Mouse (Mus musculus) heart, adult 9 months (tissue): ENCODE results near the gene Fzd2.
"Not testable (repeated sequence)": the region's sequence is repeated elsewhere in the genome, so short reads cannot be mapped to it uniquely, and the experiment has no call there.

ENCODE experiments used
- DNase-seq, 2 experiments: peaks; one replicate each; pipeline ENCODE4 v3.0.0; 2022; ENCODE audit warnings: low spot score in 2 of 2

The Fzd2 gene

DNA sequence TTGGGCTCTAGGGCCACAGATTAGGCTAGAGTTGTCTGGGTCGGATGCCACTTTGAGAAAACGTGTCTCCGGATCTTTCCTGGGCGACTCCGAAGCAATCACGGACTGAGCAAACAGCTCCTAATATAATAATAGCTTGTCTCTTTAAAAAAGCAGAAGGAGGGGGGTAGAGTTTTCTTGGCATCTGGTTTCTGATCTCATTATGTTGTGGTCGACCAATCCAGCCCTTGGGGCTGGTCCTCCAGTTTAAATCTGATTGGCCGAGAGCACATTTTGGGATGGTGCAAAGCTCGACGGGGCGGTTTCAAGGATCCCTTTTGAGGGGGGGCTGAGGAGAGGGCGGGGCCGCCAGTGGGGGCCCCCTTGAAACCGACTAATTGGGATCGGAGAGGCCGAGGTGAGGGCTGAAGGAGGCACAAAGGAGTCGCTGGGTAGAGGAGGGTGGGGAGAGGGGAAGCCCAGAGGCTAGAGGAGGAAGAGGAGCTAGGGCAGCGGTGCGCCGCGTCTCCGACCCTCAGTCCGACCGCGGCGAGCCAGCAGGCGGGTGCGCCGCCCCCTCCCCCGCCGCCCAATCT is at the start of gene Fzd2:
TSS of gene Fzd2 (plus strand) at position 387 of the 575 bp plus-strand sequence.
- peak; percentile 91 to 94 for DNase-seq

DNA sequence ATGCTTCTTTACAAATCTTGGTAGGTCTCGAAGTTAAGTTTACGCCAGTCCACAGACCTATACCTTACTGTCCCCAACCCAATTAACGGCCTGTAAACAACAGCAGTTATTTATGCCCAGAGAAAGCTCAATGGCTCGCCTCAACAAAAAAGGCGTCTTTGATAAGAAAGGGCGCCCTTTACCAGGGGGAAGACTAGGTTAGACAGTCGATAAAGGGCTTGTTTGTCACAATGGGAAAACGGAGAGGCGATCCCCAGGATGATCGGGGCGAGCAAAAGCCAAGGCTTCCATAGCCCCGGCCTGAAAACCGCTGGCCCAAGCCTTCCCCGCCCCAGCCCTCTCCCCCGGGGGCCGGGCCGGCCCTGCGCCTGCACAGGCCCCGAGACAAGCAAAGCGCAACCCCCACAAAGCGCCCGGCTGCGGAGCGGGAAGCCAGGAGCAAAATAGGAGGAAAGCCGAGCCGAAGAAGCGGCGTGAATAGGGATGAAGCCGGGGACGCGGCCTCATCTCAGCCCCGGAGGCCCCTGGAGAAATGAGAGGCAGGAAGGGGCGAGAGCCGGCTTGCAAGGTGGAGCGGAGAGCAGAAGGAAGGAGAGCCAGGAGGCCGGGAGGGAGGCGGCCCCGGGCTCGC is 48.7 kb upstream of the Fzd2 start:
- DNase-seq, result no peak

DNA sequence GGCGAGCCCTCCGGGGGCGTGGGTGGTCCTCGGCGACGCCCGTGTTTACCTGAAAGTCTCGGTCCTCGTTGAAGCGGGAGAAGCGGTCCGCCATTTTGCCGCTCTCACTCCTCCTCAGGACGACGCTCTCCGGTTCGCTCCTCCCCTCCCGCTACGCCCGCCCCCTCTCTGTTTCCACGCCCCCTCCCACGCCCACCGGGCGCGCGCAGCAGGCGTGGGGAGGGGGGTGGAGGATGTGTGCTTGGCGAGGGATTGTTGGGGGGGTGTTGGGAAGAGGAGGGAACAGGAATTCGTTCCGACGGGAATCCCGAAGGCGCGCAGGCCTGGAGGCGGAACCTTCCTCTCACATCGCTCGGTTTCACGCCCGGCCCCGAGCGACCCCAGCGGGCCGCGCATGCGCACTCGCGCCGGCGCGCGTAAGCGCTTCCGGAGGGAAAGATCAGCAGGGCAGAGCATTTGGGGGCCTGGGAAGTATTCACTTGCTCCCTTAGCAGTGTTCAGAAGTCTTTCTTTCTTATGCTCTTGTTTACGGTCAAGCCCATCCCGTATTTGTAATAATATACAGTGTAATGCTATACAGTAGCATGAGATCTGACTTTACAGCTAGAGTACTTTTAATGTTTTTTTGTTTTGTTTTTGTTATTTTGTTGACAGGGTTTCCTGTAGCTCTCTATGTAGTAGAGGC is 48.0 kb upstream of the Fzd2 start, which contains the start of gene Gpatch8:
TSS of gene Gpatch8 (minus strand) at position 362 of the 685 bp plus-strand sequence.
- peak; percentile 96 to 97 for DNase-seq

DNA sequence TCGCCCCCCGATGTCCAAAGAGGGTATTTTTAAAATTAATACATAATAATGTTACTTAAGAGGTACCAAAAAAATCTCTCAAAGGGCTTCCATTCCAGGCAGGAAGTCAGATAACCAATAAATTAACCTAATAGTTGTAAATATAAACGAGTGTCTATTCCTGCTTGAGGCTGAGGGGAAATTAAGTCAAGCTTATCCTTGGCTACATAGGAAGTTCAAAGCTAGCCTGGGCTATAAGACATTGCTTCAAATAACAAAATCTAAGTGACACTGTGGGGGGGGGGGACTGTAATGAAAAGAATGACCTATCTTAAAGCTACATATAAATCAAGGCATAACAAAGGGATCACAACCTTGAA is 47.5 kb upstream of the Fzd2 start:
- DNase-seq, result no peak

DNA sequence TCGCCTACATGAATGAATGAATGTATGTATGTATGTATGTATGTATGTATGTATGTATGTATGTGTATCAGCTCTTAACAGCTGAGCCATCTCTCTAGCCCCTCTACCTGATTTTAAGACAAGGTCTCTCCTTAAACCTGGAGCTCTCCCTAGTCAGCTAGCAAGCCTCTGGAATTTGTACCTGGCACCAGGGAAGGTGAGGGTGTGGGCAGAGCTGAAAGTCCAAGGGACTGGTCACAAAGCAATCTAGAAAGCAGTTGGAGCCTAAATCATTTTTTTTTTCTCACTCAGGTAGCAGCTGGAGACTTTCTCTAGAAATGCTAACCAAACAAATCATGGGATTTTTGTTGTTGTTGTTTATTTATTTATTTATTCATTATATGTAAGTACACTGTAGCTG is 46.8 kb upstream of the Fzd2 start:
- no peak for DNase-seq

DNA sequence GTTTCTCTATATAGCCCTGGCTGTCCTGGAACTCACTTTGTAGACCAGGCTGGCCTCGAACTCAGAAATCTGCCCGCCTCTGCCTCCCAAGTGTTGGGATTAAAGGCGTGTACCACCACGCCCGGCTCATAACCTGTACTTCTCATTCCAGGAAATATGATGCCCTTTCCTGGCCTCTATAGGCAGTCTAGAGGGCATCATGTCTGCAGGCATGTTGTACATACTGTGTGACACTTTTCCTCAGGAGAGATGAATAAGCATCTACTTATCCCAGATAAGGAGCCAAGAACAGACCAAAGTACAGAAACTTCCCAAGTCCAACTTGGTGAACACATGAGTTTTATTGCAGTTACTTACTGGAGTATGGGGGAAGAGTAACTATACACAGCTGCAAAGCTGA is 45.5 kb upstream of the Fzd2 start:
- no peak for DNase-seq

DNA sequence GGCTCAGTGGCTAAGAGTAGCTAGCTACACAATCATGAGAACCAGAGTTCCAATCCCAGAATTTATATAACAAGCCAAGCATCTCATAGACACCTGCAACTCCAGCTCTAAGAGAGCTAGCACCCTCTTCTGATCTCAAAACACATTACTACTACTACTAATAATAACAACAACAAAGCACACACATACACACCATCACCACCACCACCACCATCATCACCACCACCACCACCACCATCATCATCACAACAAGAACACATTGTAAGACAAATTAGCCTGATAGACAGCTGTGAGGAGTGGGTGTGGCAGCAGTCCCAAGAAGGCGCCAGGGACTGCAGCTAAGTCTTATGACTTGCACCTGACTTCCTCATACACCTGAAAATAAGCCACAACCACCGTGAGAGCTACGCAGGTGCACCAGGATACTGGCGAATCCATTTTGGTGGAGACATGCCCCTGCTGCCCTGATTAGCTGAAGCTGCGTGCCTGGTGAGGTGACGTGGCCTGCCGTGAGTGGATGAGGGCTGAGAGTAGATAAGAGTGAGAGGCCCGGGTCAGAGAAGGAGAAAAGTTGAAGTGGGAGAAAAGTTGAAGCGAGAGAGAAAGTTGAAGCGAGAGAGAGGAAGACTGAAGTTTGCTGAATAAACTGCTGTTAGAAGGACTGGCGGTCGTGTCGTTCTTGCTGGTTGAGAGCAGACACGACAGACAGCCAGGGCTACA is 39.1 kb upstream of the Fzd2 start:
- not testable (repeated sequence) for DNase-seq

DNA sequence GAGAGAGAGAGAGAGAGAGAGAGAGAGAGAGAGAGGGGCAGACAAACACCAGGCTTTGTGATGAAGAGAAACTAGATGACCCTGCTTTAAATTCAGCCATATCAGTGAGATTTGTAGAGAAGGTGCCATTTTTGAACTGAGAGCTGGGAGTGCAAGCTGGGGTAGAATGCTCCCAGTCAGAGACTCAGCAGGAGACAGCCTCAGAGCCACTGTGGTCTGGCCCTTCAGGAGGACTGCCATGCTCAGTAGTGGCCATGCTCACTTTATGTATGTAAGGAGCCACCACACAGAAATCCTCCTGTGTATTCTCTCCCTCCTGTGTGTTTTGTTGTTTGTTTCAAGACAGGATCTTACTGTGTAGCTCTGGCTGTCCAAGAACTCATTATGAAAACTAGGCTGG is 38.5 kb upstream of the Fzd2 start:
- DNase-seq, result no peak

DNA sequence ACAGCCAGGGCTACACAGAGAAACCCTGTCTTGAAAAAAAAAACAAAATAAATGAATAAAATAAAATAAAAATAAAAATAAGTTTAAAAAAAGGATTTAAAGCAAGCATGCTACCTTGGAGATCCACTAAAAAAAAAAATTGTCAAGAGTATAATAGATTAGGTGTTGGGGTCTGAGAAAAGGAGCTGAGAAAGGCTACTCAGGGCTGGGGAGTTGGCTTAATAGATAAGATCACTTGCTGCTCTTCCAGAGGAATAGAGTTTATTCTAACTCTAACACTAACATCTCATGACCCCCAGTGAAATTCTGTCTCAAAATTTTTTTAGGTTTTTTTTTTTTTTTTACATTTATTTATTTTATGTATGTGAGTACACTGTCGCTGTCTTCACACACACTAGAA is 37.9 kb upstream of the Fzd2 start:
- DNase-seq, result no peak

DNA sequence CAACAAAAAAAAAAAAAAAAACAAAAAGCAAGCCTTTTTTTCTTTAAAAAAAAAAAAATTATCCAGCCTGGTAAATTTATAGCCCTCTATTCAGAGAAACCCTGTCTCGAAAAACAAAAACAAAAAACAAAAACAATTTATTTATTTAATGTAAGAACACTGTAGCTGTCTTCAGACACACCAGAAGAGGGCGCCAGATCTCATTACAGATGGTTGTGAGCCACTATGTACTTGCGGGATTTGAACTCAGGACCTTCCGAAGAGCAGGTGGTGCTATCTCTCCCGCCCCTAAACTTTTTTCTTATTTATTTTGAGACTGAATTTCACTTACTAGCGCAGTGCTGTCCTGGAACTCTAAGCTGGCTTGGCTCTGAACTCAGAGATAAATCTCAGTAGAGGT is 37.0 kb upstream of the Fzd2 start:
- DNase-seq, result no peak

DNA sequence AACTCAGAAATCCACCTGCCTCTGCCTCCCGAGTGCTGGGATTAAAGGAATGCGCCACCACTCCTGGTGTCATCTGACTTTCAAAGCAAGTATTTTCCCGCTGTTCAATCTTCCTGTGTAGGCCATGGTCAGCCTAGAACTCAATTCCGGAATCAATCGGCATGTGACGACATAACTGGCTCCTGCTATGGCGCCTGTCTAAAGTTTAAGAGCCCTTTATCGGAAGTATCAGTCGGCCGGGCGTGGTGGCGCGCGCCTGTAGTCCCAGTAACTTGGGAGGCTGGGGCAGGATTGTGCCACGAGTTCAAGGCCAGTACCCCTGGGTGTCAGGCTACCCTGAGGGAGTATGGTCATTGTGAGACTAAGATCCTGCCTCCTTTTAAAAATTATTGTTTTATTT is 36.5 kb upstream of the Fzd2 start:
- no peak for DNase-seq

DNA sequence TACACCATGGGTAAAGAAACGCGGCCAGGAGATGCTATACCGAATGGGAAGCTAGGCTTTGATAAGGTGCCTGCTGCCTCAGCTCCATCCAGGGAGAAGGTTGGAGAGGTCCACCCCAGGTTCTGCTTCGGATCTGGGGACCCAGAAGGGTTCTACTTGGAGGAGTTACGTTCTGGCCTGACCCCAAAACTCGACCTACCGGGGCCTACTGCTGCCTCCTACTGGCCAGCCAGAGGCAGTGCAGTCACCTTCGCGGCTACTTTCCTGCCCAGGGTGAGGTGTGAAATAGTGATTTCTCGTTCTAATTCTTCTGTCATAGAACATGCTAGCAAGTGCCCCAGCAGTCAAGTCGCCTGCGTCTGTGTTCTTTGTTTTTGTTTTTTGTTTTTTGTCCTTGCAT is 36.0 kb upstream of the Fzd2 start:
- DNase-seq, result no peak

DNA sequence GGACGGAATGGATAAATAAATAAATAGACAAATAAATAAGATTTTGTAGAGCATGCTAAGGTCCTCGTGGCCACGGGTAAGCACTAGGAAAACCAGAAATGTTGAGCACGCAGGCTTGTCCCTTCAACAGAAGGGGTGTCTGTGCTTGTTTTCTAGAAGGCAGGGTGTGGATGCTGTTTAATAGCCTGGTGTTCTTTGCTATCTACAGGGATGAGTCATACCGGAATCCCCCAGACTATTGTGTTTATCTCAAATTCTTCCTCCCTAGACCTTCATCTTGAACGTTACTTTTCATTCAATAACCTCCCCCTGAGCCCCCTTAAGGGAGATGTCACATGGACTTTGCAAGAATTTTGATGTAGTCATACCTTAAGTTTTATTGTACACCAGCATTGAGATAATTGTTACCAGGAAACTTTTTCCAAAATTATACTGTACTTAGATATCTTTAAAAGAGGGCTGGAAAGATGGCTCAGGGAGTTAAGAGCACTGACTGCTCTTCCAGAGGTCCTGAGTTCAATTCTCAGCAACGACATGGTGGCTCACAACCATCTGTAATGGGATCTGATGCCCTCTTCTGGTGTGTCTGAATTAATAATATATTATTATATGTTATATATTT is 35.3 kb upstream of the Fzd2 start:
- DNase-seq, result no peak

DNA sequence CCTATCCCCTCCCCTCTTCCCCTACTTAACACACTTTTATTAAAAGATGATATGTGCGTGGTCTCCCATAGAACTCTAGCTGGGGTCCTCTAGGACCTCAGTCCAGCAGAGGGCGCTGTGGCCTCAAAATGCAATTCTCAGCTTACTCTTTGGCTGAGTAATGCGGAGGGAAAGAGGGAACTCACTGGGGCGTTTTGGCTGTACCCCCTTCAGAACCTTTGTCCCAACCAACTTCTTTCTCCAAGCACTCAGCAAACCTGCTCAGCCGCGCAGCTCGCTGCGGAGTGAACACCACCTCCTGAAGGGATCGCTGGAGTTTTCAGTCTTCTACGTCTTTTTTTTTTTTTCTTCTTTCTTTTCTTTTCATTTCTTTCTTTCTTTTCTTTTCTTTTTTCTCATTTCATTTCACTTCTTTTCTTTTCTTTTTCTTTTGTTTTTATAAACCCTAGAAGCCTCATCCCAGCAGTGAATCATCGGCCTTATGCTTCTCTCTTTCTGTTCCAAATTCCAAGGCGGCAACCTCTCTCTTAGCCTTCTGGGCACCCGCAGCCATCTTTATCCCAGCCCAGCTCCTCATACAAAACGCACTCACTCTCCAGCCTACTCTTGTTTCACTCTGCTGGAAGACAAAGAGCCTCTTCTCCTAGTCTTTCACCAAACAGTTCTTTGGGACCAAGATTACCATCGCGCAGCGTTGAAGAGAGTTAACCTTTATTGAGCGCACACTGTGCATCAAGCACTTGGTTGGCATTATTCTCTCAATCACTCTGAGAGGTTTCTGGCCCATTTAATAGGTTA is 31.1 kb upstream of the Fzd2 start:
- peak; percentile 50 to 72 for DNase-seq

DNA sequence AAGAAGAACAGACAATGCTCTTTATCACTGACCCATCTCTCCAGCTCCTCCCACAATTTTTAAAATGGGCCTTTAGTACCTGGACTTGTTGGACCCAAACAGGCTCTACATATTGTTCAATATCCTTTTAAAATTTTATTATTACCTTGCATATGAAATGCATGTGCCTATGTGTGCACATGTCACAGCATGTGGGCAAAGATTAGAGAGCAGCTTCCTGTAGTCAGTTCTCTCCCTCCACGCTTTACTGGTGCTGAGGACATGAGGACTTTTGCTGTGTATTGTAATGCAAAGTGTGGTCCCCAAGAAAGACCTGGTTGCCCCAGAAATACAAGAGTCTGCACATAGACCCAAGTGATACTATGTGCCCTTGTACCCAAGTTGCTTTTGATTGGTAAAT is 29.2 kb upstream of the Fzd2 start:
- no peak for DNase-seq

DNA sequence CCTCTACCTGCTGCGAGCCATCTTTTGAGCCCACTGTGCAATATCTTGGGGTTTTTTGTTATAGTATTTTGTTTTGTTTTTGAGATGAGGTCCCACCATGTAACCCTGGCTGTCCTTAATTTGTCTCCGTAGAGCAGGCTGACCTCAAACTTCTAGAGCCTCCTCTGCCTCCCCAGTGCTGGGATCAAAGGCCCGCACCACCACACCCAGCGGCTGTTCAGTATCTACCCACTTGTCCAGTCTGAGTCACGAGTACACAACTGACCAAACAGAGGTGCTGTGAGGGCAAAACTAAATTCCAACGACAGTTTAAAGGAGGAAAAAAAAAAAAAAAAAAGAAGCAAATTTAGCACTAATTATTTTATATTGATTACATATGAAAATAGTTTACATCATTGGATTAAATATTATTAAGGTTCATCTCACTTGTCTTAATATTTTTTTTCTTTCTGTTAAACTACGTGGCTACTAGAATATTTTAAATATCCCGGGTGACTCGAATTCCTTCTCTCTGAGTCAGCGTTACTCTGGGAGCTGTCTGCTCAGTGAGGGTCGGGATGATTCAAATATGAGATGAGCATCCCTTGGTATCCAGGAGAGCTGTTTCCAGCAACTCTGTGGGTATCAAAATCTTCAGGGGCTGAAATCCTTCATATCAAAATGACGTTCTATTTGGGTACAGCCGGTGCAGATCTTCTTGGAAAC is 28.0 kb upstream of the Fzd2 start:
- no peak for DNase-seq

DNA sequence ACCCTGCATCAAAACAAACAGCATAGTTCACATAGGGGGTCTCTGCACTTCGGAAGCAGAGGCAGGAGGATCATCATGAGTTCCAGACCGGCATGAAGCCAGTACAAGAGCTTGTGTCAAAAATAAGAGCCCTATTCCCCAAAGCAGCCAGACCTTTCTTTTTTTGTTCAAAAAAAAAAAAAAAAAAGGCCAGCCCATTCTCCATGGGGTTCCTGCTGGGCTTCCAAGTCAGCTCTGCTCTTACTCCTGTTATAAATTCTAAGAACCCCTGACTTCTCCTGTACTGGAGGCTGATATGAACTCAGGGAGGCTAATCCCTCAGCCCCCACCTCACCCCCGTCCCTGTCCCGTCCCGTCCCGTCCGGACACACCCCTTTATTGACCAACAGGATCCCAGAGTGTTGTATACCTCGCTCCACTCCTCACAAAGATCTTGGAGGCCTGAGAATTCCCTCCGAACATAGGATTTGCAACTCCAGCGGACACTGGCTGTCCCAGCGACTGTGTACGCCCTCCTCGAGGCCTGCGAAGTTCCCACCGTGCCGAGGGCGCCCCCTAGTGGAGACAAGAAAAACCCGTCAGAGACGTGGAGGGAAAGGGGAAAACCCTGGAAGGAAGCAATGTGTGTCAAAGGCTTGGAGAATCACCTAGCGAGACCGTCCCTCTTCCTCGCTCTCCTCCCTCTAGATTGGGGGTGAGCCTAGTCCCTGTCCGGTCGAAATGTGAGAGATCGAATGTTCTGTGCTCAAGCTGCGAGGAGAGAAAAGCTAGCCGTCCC is 25.7 kb upstream of the Fzd2 start:
- peak; percentile 63 to 74 for DNase-seq

DNA sequence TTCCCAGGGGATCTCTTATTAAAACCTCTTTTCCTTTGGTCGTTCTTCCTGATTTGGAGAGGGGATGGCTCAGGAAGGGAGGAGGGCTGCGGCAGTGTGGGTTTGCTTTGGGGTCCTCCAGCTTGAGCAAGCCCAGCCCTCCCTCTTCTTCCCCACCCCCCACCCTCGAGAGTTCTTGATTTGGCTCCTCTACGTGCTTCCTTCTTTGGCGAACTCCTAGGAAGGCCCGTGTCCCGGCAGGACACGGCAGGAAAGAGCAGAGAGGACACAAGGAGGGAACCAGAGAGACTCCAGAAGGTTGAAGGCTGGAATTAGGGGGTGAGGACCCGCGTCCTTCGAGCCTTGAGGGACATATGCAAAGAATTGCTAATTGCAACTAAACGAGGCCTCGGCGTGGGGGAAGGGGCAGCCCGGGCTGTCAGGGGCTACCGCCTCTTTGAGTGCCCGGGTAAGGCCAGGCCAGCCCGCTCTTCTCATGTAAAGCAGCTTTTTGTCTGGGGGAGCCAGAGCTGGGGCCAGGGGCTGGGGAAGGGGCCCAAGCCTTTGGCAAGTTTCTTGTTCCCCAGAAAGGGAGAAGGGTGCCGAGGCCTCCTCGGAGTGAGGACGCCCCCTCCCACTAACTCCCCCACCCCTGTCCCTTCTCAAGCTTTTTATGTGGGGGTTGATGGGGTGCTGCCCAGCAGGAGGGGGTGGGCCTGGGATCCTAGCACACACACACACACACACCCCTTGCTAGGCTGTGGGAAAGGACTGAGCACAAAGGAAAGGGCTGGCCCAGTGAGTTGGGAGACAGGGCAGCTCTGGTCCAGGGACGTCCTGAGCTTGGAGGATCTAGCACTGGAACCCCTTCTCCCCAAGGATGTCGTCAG is 24.8 kb upstream of the Fzd2 start, which contains the start of gene Gm11627:
TSS of gene Gm11627 (minus strand) at position 297 of the 869 bp plus-strand sequence.
- no peak for DNase-seq

DNA sequence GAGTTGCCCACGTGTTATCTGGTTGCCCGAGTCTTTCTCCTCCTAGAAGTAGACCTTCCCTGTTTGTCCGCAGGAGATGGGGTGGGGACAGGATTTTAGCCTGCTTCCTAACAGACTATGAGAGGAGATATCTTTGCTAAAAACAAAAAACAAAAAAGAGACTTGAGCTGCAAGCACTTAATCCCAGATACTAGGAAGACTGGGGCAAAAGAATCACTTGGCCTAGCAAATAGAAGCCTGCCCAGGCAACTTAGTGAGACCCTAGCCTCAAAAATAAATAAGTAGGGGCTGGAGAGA is 24.2 kb upstream of the Fzd2 start:
- no peak for DNase-seq
